Mouse (Mus musculus) testis, adult 2 months (tissue): ENCODE data around the gene Rims1.

Source experiments
- CTCF ChIP-seq: fragments of 200-500 bp; IDR thresholded peaks from 2 replicates; pipeline ENCODE4 v1.5.1; 2012; ENCODE audit warnings: low read depth, mild to moderate bottlenecking, inconsistent platforms, low read length, moderate library complexity; ENCODE audit not compliant: control insufficient read depth, insufficient read depth, insufficient replicate concordance
- POLR2A ChIP-seq: fragments of 200-500 bp; IDR thresholded peaks from 2 replicates; pipeline ENCODE4 v1.6.1; 2012; ENCODE audit warnings: low read depth, mild to moderate bottlenecking, inconsistent platforms, low read length, moderate library complexity; ENCODE audit not compliant: control insufficient read depth

DNA sequence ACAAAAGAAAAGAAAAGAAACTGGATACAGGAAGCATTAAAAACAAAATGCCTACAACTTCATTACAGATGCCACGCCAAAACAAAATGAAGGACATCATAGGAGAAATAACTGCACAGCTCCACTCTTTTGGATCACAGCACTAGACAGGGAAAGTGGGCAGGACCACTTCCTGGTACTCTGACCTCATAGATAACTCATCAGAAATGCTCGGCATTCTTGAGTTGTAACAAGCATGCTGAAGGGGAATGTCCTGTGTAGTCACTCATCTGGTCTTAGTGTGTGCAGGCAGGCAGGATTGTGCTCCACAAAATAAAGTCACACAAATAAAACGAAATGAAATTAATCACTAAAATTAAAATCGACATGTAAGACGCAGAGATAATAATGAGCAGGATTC lies 383.7 kb downstream of the Rims1 start:
- TF ChIP-seq POLR2A (no peak), CTCF (no peak)
